Mouse (Mus musculus): Measurements from ENCODE around the gene C1ra. TPM values are rescaled to one million over a fixed set of nuclear protein-coding genes. Genes with fewer than 3 reads are reported as not detected.
"Not testable (repeated sequence)": the region's sequence is repeated elsewhere in the genome, so short reads cannot be mapped to it uniquely, and the experiment has no call there.

The C1ra gene
- 0.55 and 0.59 TPM in 2 replicates for polyA plus RNA-seq (2014; fragmentation: Nextera tagmentation; extraction: Ambion mirVana)

DNA sequence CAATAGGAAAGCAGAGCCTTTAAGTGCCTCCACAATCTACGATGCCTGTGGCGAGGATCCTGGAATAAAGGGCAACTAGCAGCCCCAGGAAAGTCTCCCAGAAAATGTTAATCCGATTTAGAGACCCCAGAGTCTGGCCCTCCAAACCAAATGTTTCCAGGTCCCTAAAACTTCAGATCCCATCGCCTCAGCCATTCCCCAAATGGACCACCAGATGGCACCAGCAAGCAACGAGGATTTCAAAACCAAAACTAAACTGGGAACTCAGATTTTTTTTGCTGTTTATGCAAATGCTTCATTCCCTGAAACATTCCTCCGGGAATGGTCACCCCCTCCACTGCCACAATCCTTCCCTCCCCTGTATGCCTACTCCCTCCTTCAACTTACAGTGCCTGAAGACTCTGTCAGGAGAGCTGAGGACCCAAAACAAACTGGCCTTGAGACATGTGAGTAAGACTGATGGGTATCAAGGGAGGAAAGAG lies at the start of gene C1ra:
Gene C1ra (plus strand): TSS at position 51 of the 482 bp plus-strand sequence.
- Histone ChIP-seq H3K4me1 (ENCODE audit: control insufficient read depth in 2 of 2, insufficient read depth in 2 of 2, low read length in 2 of 2) (no peaks in the 10 kb centered on the region), H3K9me3 (ENCODE audit: control insufficient read depth, low read length) (no peaks in the 10 kb centered on the region), H3K27ac (replicated peaks in 1 of 2; ENCODE audit: control insufficient read depth in 1 of 2, insufficient read depth in 1 of 2, low read depth in 2 of 2, low read length in 2 of 2) (no peak within 1 kb of the TSS), H3K4me2 (ENCODE audit: low read length) (peak within 1 kb of the TSS; percentile 67), H3K36me3 (ENCODE audit: control insufficient read depth, insufficient read depth, low read length) (no peaks in the 10 kb centered on the region), H3K27me3 (ENCODE audit: control insufficient read depth, insufficient read depth, low read length) (no peaks in the 10 kb centered on the region), H3K4me3 (ENCODE audit: control insufficient read depth in 1 of 2, insufficient read depth in 1 of 2, low read depth in 1 of 2, low read length in 2 of 2) (peak within 1 kb of the TSS; percentile 31 to 36), H3K9ac (ENCODE audit: low read length) (peak within 1 kb of the TSS; percentile 54; the same call in 1 of the 2 replicates)
- ATAC-seq (ENCODE audit: insufficient number of reproducible peaks, insufficient read depth, low FRiP score, low read depth) = no peak
- WGBS = 7% methylated on average over 6 of the region's 6 CpGs

DNA sequence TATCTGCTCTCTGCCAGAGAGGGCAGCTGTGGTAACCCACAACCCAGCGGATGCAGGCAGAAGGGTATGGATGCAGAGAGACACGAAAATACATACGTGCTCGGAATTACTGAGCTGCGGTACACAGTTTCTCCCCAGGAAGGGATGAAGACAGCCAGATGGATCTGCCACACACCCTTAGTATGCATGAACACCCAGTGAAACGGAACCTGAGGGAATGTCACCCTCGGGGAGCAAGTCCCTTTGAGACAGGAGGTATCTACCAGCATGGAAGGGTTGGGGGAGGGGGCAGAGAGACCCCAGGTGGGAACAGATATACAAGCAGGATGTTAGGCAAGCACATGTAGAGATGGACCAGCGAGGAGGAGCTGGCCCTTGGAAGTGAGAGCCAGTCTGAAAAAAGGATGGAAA lies 48.3 kb upstream of the C1ra start:
- Histone ChIP-seq H3K9ac (ENCODE audit: low read length) (no peak overlapping the region), H3K4me2 (ENCODE audit: low read length) (peak overlapping the region; percentile 84), H3K4me1 (ENCODE audit: control insufficient read depth in 2 of 2, insufficient read depth in 2 of 2, low read length in 2 of 2) (peaks cover 6 to 14% of the 10 kb centered on the region in 2 experiments; a peak in 3 of 4 replicates), H3K27ac (replicated peaks in 1 of 2; ENCODE audit: control insufficient read depth in 1 of 2, insufficient read depth in 1 of 2, low read depth in 2 of 2, low read length in 2 of 2) (no peak overlapping the region), H3K9me3 (ENCODE audit: control insufficient read depth, low read length) (no peaks in the 10 kb centered on the region), H3K36me3 (ENCODE audit: control insufficient read depth, insufficient read depth, low read length) (no peaks in the 10 kb centered on the region), H3K27me3 (ENCODE audit: control insufficient read depth, insufficient read depth, low read length) (peaks cover 20% of the 10 kb centered on the region), H3K4me3 (ENCODE audit: control insufficient read depth in 1 of 2, insufficient read depth in 1 of 2, low read depth in 1 of 2, low read length in 2 of 2) (peak overlapping the region in 1 of 2 experiments; percentile 44; a peak in 1 of 4 replicates)
- ATAC-seq (ENCODE audit: insufficient number of reproducible peaks, insufficient read depth, low FRiP score, low read depth) = no peak
- WGBS = 24% methylated on average over 8 of the region's 8 CpGs

DNA sequence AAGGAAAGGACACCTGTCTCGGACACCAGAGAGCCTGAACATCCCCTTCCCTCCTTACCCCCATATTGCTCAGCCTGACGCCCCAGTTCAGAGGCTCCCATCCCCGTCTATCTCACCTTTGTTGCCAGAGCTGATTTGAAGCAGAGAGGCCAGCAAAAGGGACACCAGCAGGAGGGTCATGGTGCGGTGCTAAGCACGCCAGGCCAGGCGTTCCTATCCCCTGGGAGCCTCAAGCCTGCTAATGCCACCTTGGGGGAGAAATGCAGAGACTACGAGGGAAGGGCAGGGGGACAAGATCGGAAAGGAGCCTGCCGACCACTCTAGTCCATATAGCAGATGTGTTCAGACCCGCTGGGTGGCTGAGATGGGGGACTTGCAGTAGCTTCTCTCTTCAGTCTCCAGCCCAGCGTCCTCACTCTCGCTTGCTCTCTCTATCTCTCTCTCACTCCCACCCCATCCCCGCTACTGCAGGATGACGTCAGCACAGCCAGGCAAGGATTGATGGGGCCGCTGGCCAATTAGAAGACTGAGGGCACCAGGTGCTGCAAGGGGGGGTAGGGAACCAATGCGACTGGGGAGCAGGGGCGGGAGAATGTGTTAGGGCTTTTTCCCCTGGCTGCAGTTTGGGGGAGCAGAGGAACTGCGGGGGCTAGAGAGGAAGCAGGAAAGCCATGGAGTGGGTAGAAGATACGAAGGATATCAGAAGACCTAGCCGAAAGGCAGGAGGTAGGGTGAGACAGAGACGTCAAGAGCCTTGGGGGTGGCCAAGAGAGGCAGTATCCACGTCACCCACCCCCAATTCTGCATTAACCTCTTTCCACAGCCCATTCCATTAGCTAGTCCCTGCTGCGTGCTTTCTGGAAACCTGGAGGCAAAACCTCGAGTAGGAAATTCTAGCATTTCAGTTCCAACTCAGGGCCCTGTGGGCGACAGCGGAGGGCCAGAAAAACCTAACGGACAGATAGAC lies 47.6 kb upstream of the C1ra start, which contains the start of gene Clstn3:
Gene Clstn3 (minus strand): TSS at position 490 of the 967 bp plus-strand sequence.
- Histone ChIP-seq H3K36me3 (ENCODE audit: control insufficient read depth, insufficient read depth, low read length) (no peaks in the 10 kb centered on the region), H3K9me3 (ENCODE audit: control insufficient read depth, low read length) (no peaks in the 10 kb centered on the region), H3K27ac (replicated peaks in 1 of 2; ENCODE audit: control insufficient read depth in 1 of 2, insufficient read depth in 1 of 2, low read depth in 2 of 2, low read length in 2 of 2) (no peak within 1 kb of the TSS), H3K4me2 (ENCODE audit: low read length) (peak within 1 kb of the TSS; percentile 84), H3K9ac (ENCODE audit: low read length) (peak within 1 kb of the TSS; percentile 46), H3K27me3 (ENCODE audit: control insufficient read depth, insufficient read depth, low read length) (peaks cover 20% of the 10 kb centered on the region), H3K4me1 (ENCODE audit: control insufficient read depth in 2 of 2, insufficient read depth in 2 of 2, low read length in 2 of 2) (peaks cover 6 to 14% of the 10 kb centered on the region in 2 experiments; a peak in 3 of 4 replicates), H3K4me3 (ENCODE audit: control insufficient read depth in 1 of 2, insufficient read depth in 1 of 2, low read depth in 1 of 2, low read length in 2 of 2) (peak within 1 kb of the TSS; percentile 44 to 51)
- WGBS = 9% methylated on average over 27 of the region's 27 CpGs
- peak; percentile 72 for ATAC-seq (ENCODE audit: insufficient number of reproducible peaks, insufficient read depth, low FRiP score, low read depth)

DNA sequence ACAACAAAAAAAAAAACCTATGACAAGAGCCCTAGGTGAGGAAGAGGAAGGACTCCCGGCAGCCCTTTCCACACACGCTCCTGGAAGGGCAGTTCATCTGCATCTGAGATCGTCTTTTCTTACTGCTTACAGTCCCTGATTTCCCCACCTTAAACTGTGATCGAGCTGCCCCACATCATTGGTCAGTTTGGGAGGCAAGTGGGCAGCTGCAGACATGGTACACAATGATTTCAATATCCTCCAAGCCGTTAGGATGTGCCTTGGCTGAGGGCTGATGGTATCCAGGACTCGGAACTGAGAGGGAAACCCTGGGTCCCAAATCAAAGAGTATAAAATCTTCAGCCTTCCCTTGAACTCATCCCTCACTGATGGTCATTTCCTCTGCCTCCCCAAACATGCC lies 46.9 kb upstream of the C1ra start:
- H3K4me3 ChIP-seq (ENCODE audit: control insufficient read depth in 1 of 2, insufficient read depth in 1 of 2, low read depth in 1 of 2, low read length in 2 of 2) = peak overlapping the region in 1 of 2 experiments; percentile 44; a peak in 2 of 4 replicates
- peak overlapping the region; percentile 46; the same call in 1 of the 2 replicates for H3K9ac ChIP-seq (ENCODE audit: low read length)
- peak overlapping the region; percentile 84 for H3K4me2 ChIP-seq (ENCODE audit: low read length)
- H3K36me3 ChIP-seq (ENCODE audit: control insufficient read depth, insufficient read depth, low read length) = no peaks in the 10 kb centered on the region
- no peaks in the 10 kb centered on the region for H3K9me3 ChIP-seq (ENCODE audit: control insufficient read depth, low read length)
- no peak for ATAC-seq (ENCODE audit: insufficient number of reproducible peaks, insufficient read depth, low FRiP score, low read depth)
- no peak overlapping the region for H3K27ac ChIP-seq (replicated peaks in 1 of 2; ENCODE audit: control insufficient read depth in 1 of 2, insufficient read depth in 1 of 2, low read depth in 2 of 2, low read length in 2 of 2)
- H3K4me1 ChIP-seq (ENCODE audit: control insufficient read depth in 2 of 2, insufficient read depth in 2 of 2, low read length in 2 of 2) = peaks cover 6 to 14% of the 10 kb centered on the region in 2 experiments; a peak in 3 of 4 replicates
- WGBS = 20% methylated on average over 6 of the region's 6 CpGs
- H3K27me3 ChIP-seq (ENCODE audit: control insufficient read depth, insufficient read depth, low read length) = peaks cover 20% of the 10 kb centered on the region

DNA sequence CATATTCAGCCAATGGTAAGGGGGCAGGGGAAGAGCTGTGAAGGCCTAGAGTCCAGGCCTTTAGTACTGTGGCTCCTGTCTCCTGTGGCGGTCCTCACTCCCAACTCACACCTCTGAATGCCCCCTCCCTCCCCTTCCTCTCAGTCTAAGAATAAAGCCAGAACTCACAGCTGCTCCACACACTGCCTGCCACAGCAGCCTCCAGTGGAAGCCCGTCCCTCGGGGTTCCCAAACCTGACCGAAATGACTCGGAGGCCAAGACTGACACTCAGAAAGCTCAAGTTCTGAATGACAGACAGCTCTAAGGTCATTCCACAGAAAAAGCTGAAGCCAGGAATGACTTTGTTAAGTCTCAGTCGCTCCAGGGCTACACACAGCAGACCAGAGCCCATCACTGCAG lies 46.5 kb upstream of the C1ra start:
- peak overlapping the region; percentile 84; the same call in 1 of the 2 replicates for H3K4me2 ChIP-seq (ENCODE audit: low read length)
- H3K4me3 ChIP-seq (ENCODE audit: control insufficient read depth in 1 of 2, insufficient read depth in 1 of 2, low read depth in 1 of 2, low read length in 2 of 2) = no peak overlapping the region

DNA sequence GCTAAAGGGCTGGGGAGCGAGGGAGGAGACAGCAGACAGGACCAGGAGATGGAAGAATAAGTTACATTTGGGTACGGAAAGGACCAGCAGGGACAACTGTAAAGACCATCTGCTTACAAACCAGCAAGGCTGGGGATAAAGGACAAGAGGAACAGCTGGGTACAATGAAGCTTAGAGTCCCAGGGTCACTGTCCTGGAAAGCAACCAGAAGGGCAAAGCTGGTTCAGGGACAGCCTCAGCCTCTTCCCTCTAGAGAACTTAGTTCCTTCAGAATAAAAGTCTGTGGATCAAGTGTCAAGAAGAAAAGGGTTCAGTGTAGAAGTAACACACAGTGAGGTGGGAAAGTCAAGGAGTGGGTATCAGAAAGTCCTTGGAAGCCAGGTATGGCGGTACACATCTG lies 41.1 kb upstream of the C1ra start:
- no peak overlapping the region for H3K4me2 ChIP-seq (ENCODE audit: low read length)
- no peaks in the 10 kb centered on the region for H3K9me3 ChIP-seq (ENCODE audit: control insufficient read depth, low read length)
- H3K9ac ChIP-seq (ENCODE audit: low read length) = no peak overlapping the region
- H3K4me3 ChIP-seq (ENCODE audit: control insufficient read depth in 1 of 2, insufficient read depth in 1 of 2, low read depth in 1 of 2, low read length in 2 of 2) = no peak overlapping the region
- no peaks in the 10 kb centered on the region for H3K36me3 ChIP-seq (ENCODE audit: control insufficient read depth, insufficient read depth, low read length)
- H3K4me1 ChIP-seq (ENCODE audit: control insufficient read depth in 2 of 2, insufficient read depth in 2 of 2, low read length in 2 of 2) = no peaks in the 10 kb centered on the region
- H3K27ac ChIP-seq (replicated peaks in 1 of 2; ENCODE audit: control insufficient read depth in 1 of 2, insufficient read depth in 1 of 2, low read depth in 2 of 2, low read length in 2 of 2) = no peak overlapping the region
- H3K27me3 ChIP-seq (ENCODE audit: control insufficient read depth, insufficient read depth, low read length) = no peaks in the 10 kb centered on the region
- ATAC-seq (ENCODE audit: insufficient number of reproducible peaks, insufficient read depth, low FRiP score, low read depth) = no peak
- WGBS = 85% methylated on average over 3 of the region's 3 CpGs

More for the DNA sequence above, 46.5 kb upstream of the C1ra start:
- WGBS = 58% methylated on average over 6 of the region's 6 CpGs
- no peaks in the 10 kb centered on the region for H3K9me3 ChIP-seq (ENCODE audit: control insufficient read depth, low read length)
- peaks cover 6 to 14% of the 10 kb centered on the region in 2 experiments; a peak in 3 of 4 replicates for H3K4me1 ChIP-seq (ENCODE audit: control insufficient read depth in 2 of 2, insufficient read depth in 2 of 2, low read length in 2 of 2)
- peaks cover 20% of the 10 kb centered on the region for H3K27me3 ChIP-seq (ENCODE audit: control insufficient read depth, insufficient read depth, low read length)
- H3K36me3 ChIP-seq (ENCODE audit: control insufficient read depth, insufficient read depth, low read length) = no peaks in the 10 kb centered on the region
- no peak overlapping the region for H3K9ac ChIP-seq (ENCODE audit: low read length)
- no peak overlapping the region for H3K27ac ChIP-seq (replicated peaks in 1 of 2; ENCODE audit: control insufficient read depth in 1 of 2, insufficient read depth in 1 of 2, low read depth in 2 of 2, low read length in 2 of 2)
- no peak for ATAC-seq (ENCODE audit: insufficient number of reproducible peaks, insufficient read depth, low FRiP score, low read depth)

DNA sequence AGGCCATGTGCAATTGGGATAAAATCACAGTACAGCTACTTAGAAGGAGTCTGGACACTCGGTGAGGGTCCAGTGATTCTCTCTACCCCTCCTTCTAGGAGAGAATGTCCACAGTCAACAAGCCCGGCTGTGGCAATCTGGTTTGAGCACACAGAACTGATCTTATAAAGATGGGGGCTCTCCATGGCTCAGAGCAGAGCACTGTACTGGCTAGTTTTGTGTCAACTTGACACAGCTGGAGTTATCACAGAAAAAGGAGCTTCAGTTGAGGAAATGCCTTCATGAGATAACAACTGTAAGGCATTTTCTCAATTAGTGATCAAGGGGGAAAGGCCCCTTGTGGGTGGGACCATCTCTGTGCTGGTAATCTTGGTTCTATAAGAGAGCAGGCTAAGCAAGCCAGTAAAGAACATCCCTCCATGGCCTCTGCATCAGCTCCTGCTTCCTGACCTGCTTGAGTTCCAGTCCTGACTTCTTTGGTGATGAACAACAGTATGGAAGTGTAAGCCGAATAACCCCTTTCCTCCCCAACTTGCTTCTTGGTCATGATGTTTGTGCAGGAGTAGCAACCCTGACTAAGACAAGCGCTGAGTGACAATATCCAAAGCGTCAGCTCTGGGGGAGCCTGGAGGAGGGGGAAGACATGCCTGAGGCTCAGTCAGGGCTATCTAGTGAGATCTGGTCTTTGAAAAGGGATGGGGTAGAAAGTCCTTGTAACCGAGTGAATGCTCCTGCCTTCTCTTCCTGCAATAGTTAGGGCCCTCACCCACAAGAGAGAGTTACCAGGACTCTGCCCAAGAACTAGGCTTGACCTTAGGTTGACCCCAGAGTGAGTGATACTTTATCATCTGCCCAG lies 40.2 kb upstream of the C1ra start:
- not testable (repeated sequence) for H3K9ac ChIP-seq (ENCODE audit: low read length); H3K27me3 ChIP-seq (ENCODE audit: control insufficient read depth, insufficient read depth, low read length); ATAC-seq (ENCODE audit: insufficient number of reproducible peaks, insufficient read depth, low FRiP score, low read depth); H3K27ac ChIP-seq (replicated peaks in 1 of 2; ENCODE audit: control insufficient read depth in 1 of 2, insufficient read depth in 1 of 2, low read depth in 2 of 2, low read length in 2 of 2); H3K4me1 ChIP-seq (ENCODE audit: control insufficient read depth in 2 of 2, insufficient read depth in 2 of 2, low read length in 2 of 2); H3K36me3 ChIP-seq (ENCODE audit: control insufficient read depth, insufficient read depth, low read length); H3K4me3 ChIP-seq (ENCODE audit: control insufficient read depth in 1 of 2, insufficient read depth in 1 of 2, low read depth in 1 of 2, low read length in 2 of 2); H3K9me3 ChIP-seq (ENCODE audit: control insufficient read depth, low read length); H3K4me2 ChIP-seq (ENCODE audit: low read length)
- whole genome bisulfite sequencing = 68% methylated on average over 6 of the region's 6 CpGs

Data from heart, embryonic 14.5 days (tissue).